Mouse (Mus musculus) small intestine, adult 2 months (tissue): ENCODE measurements around the gene Schip1. TPM values are rescaled to one million over a fixed set of nuclear protein-coding genes. Genes with fewer than 3 reads are reported as not detected.

Experiments used
- H3K27ac ChIP-seq: fragments of 200-500 bp; 2 replicates; pipeline ENCODE4 v1.5.1; 2012; ENCODE audit warnings: low read depth, low read length, control low read depth, inconsistent platforms; ENCODE audit not compliant: insufficient read depth
- H3K27me3 ChIP-seq: fragments of 200-500 bp; 2 replicates; pipeline ENCODE4 v1.6.1; 2012; ENCODE audit warnings: mild to moderate bottlenecking, moderate library complexity, low read length, inconsistent platforms; ENCODE audit not compliant: control insufficient read depth, insufficient read depth
- H3K36me3 ChIP-seq: fragments of 200-500 bp; 2 replicates; pipeline ENCODE4 v1.6.1; 2012; ENCODE audit warnings: mild to moderate bottlenecking, low read length, control low read depth, inconsistent platforms; ENCODE audit not compliant: control insufficient read depth, insufficient read depth
- H3K4me1 ChIP-seq: fragments of 200-500 bp; 2 replicates; pipeline ENCODE4 v1.6.1; 2012; ENCODE audit warnings: low read length, inconsistent platforms, mixed read lengths; ENCODE audit not compliant: control insufficient read depth, insufficient read depth, insufficient read length
- H3K4me3 ChIP-seq: fragments of 200-500 bp; 2 replicates; pipeline ENCODE4 v1.5.1; 2012; ENCODE audit warnings: low read depth, mild to moderate bottlenecking, control low read depth, inconsistent platforms, low read length, moderate library complexity
- CTCF ChIP-seq: fragments of 200-500 bp; IDR thresholded peaks from 2 replicates; pipeline ENCODE4 v1.5.1; 2012; ENCODE audit warnings: low read depth, mild to moderate bottlenecking, control low read depth, inconsistent platforms, low read length, moderate library complexity, mixed read lengths; ENCODE audit not compliant: insufficient replicate concordance, insufficient read length; ENCODE audit errors: extremely low read depth
- POLR2A ChIP-seq: fragments of 200-500 bp; IDR thresholded peaks from 2 replicates; pipeline ENCODE4 v1.6.1; 2012; ENCODE audit warnings: low read depth, mild to moderate bottlenecking, control low read depth, inconsistent platforms, low read length, moderate library complexity
- WGBS: fragments of 180-500 bp; shearing (Covaris S2); methylation state at CpG from one replicate; pipeline ENCODE4 v1.1.7; 2018; 5-methylcytosine and 5-hydroxymethylcytosine counted together
- polyA plus RNA-seq: library from polyadenylated mRNA; depleted of rRNA; stranded (reverse); fragments of >200 nt; gene quantifications from 2 replicates; pipeline ENCODE4 v1.2.3, GENCODE M21; 2012

Gene Schip1
- polyA plus RNA-seq, 1 experiment, result 5.0 TPM

DNA sequence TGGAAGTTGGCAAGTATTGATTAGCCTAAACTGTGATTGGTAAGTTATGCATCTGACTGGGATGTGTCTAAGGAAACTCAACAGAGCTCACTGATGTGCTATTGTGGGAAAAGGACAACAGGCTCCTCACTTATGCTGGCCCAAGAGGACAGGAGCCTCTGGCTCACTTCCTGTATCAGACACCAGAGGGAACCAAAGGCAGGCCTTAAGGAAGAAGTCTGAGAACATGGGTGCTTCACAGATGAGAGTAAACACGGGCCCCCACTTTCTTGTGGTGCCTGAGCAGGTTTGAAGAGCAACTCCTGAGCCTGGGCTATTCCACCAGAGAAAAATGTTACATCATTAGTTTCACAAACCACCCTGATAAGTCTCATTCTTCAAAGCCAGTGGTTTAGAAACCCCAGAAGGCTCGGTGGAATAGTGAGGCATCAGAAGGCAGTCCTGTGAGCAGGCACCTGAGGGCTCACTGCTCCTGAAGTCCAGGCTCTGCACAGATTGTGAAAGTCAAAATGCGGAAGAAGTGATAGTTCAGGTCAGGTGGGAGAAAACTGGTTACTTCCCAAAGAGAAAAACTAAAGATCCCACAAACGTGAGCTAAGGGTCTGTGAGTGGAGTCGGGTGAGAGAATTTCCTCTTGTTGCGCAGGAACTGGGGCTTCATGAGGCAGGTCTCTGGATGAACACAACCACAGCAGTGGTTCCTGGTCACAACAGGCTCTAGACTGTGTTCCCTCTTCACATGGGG is 582.0 kb downstream of the Schip1 start:
- WGBS, result 73% methylated on average over 6 of the region's 6 CpGs
- no peaks in the 10 kb centered on the region for H3K27me3 ChIP-seq
- H3K4me3 ChIP-seq, result no peak overlapping the region
- TF ChIP-seq CTCF (peak; percentile 12; the same call in 1 of the 2 replicates), POLR2A (no peak)
- no peaks in the 10 kb centered on the region for H3K4me1 ChIP-seq
- H3K27ac ChIP-seq, result no peak overlapping the region
- H3K36me3 ChIP-seq, result no peaks in the 10 kb centered on the region

GRCm38 (mm10) chr3:68647282-68647681 is 582.7 kb downstream of the Schip1 start:
- H3K27me3 ChIP-seq, result no peaks in the 10 kb centered on the region
- no peaks in the 10 kb centered on the region for H3K4me1 ChIP-seq
- H3K4me3 ChIP-seq, result no peak overlapping the region
- H3K27ac ChIP-seq, result no peak overlapping the region
- WGBS, result 81% methylated on average over 3 of the region's 3 CpGs
- no peak for TF ChIP-seq POLR2A
- no peak for TF ChIP-seq CTCF
- H3K36me3 ChIP-seq, result no peaks in the 10 kb centered on the region

- Histone ChIP-seq H3K36me3 (no peaks in the 10 kb centered on the region), H3K27ac (no peak overlapping the region), H3K27me3 (no peaks in the 10 kb centered on the region), H3K4me1 (no peaks in the 10 kb centered on the region), H3K4me3 (no peak overlapping the region)
- WGBS, result 84% methylated on average over 3 of the region's 3 CpGs
- TF ChIP-seq CTCF (no peak), POLR2A (no peak)
Measured at GRCm38 (mm10) chr3:68650251-68650650, 585.6 kb downstream of the Schip1 start.

DNA sequence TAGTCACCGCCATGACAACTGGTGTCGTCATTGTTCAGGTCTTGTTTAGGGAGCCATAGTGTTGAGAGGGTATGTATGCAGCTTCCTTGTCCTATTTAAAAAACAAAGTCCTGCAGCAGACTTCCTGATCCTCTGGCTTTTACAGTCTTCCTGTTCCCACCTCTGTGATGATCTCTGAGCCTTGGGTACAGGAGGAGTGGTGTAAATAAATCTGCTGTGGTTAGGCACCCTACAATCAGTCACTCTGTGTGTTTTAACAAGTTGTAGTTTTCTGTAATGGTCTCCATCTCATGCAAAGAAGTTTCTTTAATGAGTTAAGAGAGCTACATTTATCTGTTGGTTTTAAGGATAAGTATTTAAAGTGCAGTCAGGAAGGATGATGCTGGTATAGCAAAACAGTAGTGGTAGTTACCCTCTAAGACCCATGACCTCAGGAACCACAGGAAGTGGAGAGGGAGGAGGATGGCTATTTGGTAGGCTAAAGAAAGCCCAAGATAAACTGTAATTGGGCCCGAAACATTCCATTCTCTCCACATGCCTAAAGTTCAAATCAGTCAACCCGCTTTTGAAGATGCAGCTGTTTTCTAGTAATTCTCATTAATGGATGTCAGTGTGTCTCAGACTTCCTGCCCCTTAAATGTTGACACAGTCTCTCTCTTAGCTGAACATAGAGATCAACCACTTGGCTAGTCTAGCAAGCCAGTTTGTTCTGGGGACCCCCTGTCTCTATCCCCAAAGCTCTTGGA is 592.2 kb downstream of the Schip1 start:
- TF ChIP-seq POLR2A (no peak), CTCF (no peak)
- Histone ChIP-seq H3K27ac (no peak overlapping the region), H3K27me3 (no peaks in the 10 kb centered on the region)

DNA sequence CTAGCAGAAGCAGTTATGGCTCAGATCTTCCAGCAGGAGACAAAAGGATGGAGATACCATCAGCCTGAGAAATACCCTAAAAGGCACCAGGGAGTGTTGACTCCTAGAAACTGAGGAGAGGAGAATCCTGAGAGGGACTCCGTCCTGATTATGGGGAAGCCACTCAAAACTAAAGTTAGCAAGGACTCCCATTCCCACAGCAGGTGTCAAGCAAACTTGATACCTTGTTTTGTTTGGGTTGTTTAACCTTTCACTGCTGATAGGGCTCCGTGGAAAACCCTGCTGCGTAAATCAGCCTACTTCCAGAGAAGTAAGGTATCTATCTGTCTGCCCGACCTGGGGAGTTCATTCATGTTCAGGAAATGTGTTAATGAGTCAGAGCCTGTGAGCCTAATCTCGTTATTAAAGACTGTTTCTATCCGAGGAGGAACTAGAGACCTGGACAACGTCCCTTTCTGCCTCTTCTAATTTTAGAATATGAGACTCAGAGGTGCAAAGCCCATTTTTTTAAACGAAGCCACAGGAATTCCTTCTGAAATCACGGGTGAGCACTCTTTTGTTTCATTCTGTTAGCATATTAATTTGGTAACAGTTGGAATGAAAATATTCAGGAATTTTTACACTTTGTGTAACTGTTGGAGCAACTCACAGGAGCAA is 593.1 kb downstream of the Schip1 start:
- H3K27me3 ChIP-seq, result no peaks in the 10 kb centered on the region
- TF ChIP-seq CTCF (no peak), POLR2A (no peak)
- no peaks in the 10 kb centered on the region for H3K36me3 ChIP-seq
- H3K4me3 ChIP-seq, result no peak overlapping the region
- WGBS, result 32% methylated on average over 9 of the region's 9 CpGs
- no peaks in the 10 kb centered on the region for H3K4me1 ChIP-seq
- H3K27ac ChIP-seq, result no peak overlapping the region

More for the DNA sequence above, 592.2 kb downstream of the Schip1 start:
- H3K36me3 ChIP-seq, result no peaks in the 10 kb centered on the region
- no peaks in the 10 kb centered on the region for H3K4me1 ChIP-seq
- WGBS, result 74% methylated on average over 4 of the region's 4 CpGs
- no peak overlapping the region for H3K4me3 ChIP-seq

DNA sequence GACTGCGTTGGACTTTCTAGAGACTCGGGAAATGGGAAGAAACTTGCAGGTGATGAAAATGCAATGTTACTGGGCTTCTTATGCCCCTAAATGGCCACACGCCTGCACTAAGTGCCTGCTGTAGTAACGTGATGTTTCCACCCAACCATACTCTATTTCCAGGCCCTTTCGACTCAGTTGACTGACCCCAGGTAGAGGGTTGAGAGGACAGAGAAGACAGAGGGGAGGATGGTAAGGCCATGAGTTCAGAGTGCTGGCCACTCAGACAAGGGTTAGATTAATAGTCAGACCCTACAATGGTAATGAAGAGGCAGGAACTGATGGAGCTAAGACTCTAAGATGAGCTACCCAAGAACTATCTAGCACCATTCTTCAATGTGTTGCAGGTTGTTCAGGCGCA is 595.4 kb downstream of the Schip1 start:
- H3K27me3 ChIP-seq, result no peaks in the 10 kb centered on the region
- WGBS, result 91% methylated on average over 6 of the region's 6 CpGs
- TF ChIP-seq POLR2A (no peak), CTCF (no peak)
- H3K4me3 ChIP-seq, result no peak overlapping the region
- H3K4me1 ChIP-seq, result no peaks in the 10 kb centered on the region
- H3K27ac ChIP-seq, result no peak overlapping the region
- H3K36me3 ChIP-seq, result no peaks in the 10 kb centered on the region

GRCm38 (mm10) chr3:68660538-68660937 is 595.9 kb downstream of the Schip1 start:
- WGBS, result 43% methylated on average over 4 of the region's 4 CpGs
- H3K4me3 ChIP-seq, result no peak overlapping the region
- no peaks in the 10 kb centered on the region for H3K27me3 ChIP-seq
- H3K36me3 ChIP-seq, result no peaks in the 10 kb centered on the region
- no peak for TF ChIP-seq CTCF
- TF ChIP-seq POLR2A, result no peak
- no peaks in the 10 kb centered on the region for H3K4me1 ChIP-seq
- no peak overlapping the region for H3K27ac ChIP-seq
